Mouse (Mus musculus): Measurements from ENCODE around the gene Defb3.
"Not testable (repeated sequence)": the region's sequence is repeated elsewhere in the genome, so short reads cannot be mapped to it uniquely, and the experiment has no call there.

The Defb3 gene

GRCm38 (mm10) chr8:19293060-19293459 lies at the start of gene Defb3:
TSS of gene Defb3 (plus strand) at chr8:19293360.
- DNase-seq = not testable (repeated sequence)

GRCm38 (mm10) chr8:19247280-19247679 lies 45.9 kb upstream of the Defb3 start, which contains the start of gene Defb5:
TSS of gene Defb5 (plus strand) at chr8:19247580.
- DNase-seq = no peak

- DNase-seq = no peak
These were observed 35.0 kb upstream of the Defb3 start for GRCm38 (mm10) chr8:19258136-19258535.

GRCm38 (mm10) chr8:19259667-19260066 lies 33.5 kb upstream of the Defb3 start:
- no peak for DNase-seq

GRCm38 (mm10) chr8:19298361-19298760 lies 5.2 kb downstream of the Defb3 start:
- not testable (repeated sequence) for DNase-seq

GRCm38 (mm10) chr8:19331836-19332235 lies 38.7 kb downstream of the Defb3 start:
- no peak for DNase-seq

Measured in spleen, adult 18-20 months (tissue).